Mouse (Mus musculus): Measurements from ENCODE around the gene Rgs18. TPM values are rescaled to one million over a fixed set of nuclear protein-coding genes. Genes with fewer than 3 reads are reported as not detected.

The Rgs18 gene
- polyA plus RNA-seq (2015; fragmentation: Illumina TruSeq; extraction: RNeasy Lipid Tissue Mini Kit (QIAGEN cat#74804); ENCODE audit: insufficient read depth, low replicate concordance): 27.1 TPM

GRCm38 (mm10) chr1:144775331-144775730 is at the start of gene Rgs18:
Gene Rgs18 (minus strand): TSS chr1:144775435.

Other genes with a start within 250 kb of the Rgs18 start
- gene Rgs21, start 207.8 kb downstream of the Rgs18 start, polyA plus RNA-seq (2015; fragmentation: Illumina TruSeq; extraction: RNeasy Lipid Tissue Mini Kit (QIAGEN cat#74804); ENCODE audit: insufficient read depth, low replicate concordance): not detected

All from spleen, adult 10 weeks (tissue).